Mouse (Mus musculus) liver, embryonic 18 days (tissue): Measurements from ENCODE around the gene Slc2a2. TPM values are rescaled to one million over a fixed set of nuclear protein-coding genes. Genes with fewer than 3 reads are reported as not detected.

Source experiments
- polyA plus RNA-seq: library from polyadenylated mRNA; depleted of rRNA; stranded (reverse); fragments of >200 nt; gene quantifications from 2 replicates; pipeline ENCODE4 v1.2.3, GENCODE M21; 2012; rRNA removed

Slc2a2 gene
- polyA plus RNA-seq, result 56.0 and 57.7 TPM in 2 replicates

GRCm38 (mm10) chr3:28697797-28698196 lies at the start of gene Slc2a2:
Slc2a2 (plus strand) TSS chr3:28697903.

Other genes starting within 250 kb of the Slc2a2 start
- 1.5 and 1.7 TPM in 2 replicates for gene Eif5a2, start 83.4 kb downstream of the Slc2a2 start, polyA plus RNA-seq
- 180 and 211 TPM in 2 replicates for gene Rpl22l1, start 107.5 kb downstream of the Slc2a2 start, polyA plus RNA-seq
- not detected in 2 replicates for gene Gm1527, start 194.7 kb downstream of the Slc2a2 start, polyA plus RNA-seq